Mouse (Mus musculus): Measurements from ENCODE around the gene Morc1.

GRCm38 (mm10) chr16:48632351-48632750 lies 201.3 kb downstream of the Morc1 start:
- TF ChIP-seq EP300 (IDR thresholded peaks at IDR 0.05; ENCODE audit: low read depth): no peak
- no peak for TF ChIP-seq CTCF (IDR thresholded peaks at IDR 0.05; ENCODE audit: low read depth)

Measured in heart, postnatal 0 days (tissue).